Comparison of ENCODE assay signal across 8 mouse cellular contexts in the genomic region with DNA sequence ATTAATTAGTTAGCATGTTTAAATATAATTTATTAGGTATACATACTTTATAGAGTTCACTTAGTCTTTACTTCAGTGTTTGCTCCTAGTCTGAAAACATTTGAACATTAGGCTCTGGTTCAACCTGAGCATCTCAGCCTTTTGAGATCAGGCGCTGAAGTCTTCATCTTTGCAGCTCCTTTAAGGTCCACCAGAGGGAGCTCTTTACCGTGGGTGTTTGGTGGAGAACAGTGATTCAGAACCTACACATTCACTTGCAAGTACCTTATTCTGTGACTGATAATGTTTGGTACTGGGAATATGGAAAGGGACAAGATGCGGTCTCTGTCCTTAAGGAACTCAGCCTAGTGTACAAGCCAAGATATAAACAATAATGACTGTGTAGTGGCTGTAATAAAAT. TPM values are rescaled to one million over a fixed set of nuclear protein-coding genes. Genes with fewer than 3 reads are reported as not detected.
DNase-seq lines count a peak whose midpoint lies in the region; ATAC-seq lines count a peak whose summit lies in the region.
"Had no signal": no experiment of that assay in that cellular context is flagged by ENCODE, and none has a peak within 500 bp of the region (broad histone marks: within the 10 kb centered on the region; RNA-seq: fewer than 3 reads in every experiment).

No protein-coding gene starts in this region.

- WGBS in midbrain, embryonic 10.5 days = 14% methylated on average over 3 of the region's 3 CpGs
- WGBS in midbrain, embryonic 16.5 days = 9% methylated on average over 3 of the region's 3 CpGs

- no peak overlapping the region for H3K4me3 ChIP-seq in midbrain, embryonic 10.5 days
- H3K4me3 ChIP-seq in midbrain, embryonic 16.5 days (ENCODE audit: low read depth, low read length) = no peak overlapping the region
- H3K4me3 ChIP-seq: heart, embryonic 15.5 days had no signal

- ATAC-seq in midbrain, embryonic 16.5 days = no peak

- no peaks in the 10 kb centered on the region for H3K9me3 ChIP-seq in midbrain, embryonic 10.5 days (replicated peaks)
- no peaks in the 10 kb centered on the region for H3K9me3 ChIP-seq in midbrain, embryonic 16.5 days (replicated peaks; ENCODE audit: control insufficient read depth, low read length, poor library complexity, severe bottlenecking)
- H3K9me3 ChIP-seq: heart, embryonic 15.5 days had no signal

- intact Hi-C loops in heart, postnatal 36 days (cut with DNase I) = loop anchor here (1.0 kb wide), 2 partner anchors 26 to 124 kb away; no protein-coding TSS in a partner anchor
- intact Hi-C loops in left cerebral cortex, postnatal 4 days (cut with DNase I) = loop anchor here (10.0 kb wide), 1 partner anchor 122 kb away; no protein-coding TSS in a partner anchor

- no peaks in the 10 kb centered on the region; the same call in 1 of the 2 replicates for H3K27me3 ChIP-seq in midbrain, embryonic 10.5 days (ENCODE audit: low read depth, poor library complexity, severe bottlenecking)
- H3K27me3 ChIP-seq in midbrain, embryonic 16.5 days (ENCODE audit: control insufficient read depth, insufficient read depth, low read depth, low read length) = peaks cover 2% of the 10 kb centered on the region; the same call in 1 of the 2 replicates

- H3K4me2 ChIP-seq in midbrain, embryonic 16.5 days (ENCODE audit: low read length) = no peak overlapping the region
- H3K4me2 ChIP-seq: heart, embryonic 15.5 days had no signal

- no peaks in the 10 kb centered on the region for H3K36me3 ChIP-seq in midbrain, embryonic 10.5 days
- H3K36me3 ChIP-seq in midbrain, embryonic 16.5 days (ENCODE audit: control insufficient read depth, insufficient read depth, low read length) = no peaks in the 10 kb centered on the region
- H3K36me3 ChIP-seq: heart, embryonic 15.5 days had no signal

- H3K4me1 ChIP-seq in midbrain, embryonic 10.5 days = no peaks in the 10 kb centered on the region
- no peaks in the 10 kb centered on the region for H3K4me1 ChIP-seq in midbrain, embryonic 16.5 days (ENCODE audit: control insufficient read depth, insufficient read depth, low read length)
- H3K4me1 ChIP-seq: heart, embryonic 15.5 days had no signal

- no peak overlapping the region for H3K9ac ChIP-seq in midbrain, embryonic 16.5 days (ENCODE audit: low read depth, low read length)
- H3K9ac ChIP-seq: heart, embryonic 15.5 days had no signal

- DNase-seq in midbrain, embryonic 10.5 days (ENCODE audit: low spot score) = peak; percentile 58
- peak; percentile 75 for DNase-seq in NIH3T3 (ENCODE audit: low read depth)
- DNase-seq in cerebellum, adult 18-20 months = peak; percentile 70 to 80
- DNase-seq in heart, postnatal 36 days = peak; percentile 44 to 53
- peak; percentile 21 for DNase-seq in left cerebral cortex, postnatal 4 days
- DNase-seq in right cerebral cortex, adult 18-20 months = peak; percentile 51

- H3K27ac ChIP-seq in midbrain, embryonic 10.5 days (replicated peaks) = no peak overlapping the region
- H3K27ac ChIP-seq in midbrain, embryonic 16.5 days (ENCODE audit: low read length) = no peak overlapping the region
- H3K27ac ChIP-seq: heart, embryonic 15.5 days had no signal

RNA-seq across cellular contexts. Expression of gene Cd3e, which starts 13.4 kb away (rescaled TPM):
- not detected in 2 replicates for polyA plus RNA-seq in midbrain, embryonic 10.5 days (2016; fragmentation: Nextera tagmentation; extraction: Ambion mirVana)
- 0.07 TPM in 1 of 2 replicates, not detected in the other for polyA plus RNA-seq in midbrain, embryonic 16.5 days (2015; fragmentation: Nextera tagmentation; extraction: Ambion mirVana)
- under 1 TPM; 0.47 to 0.60 TPM for total RNA-seq in heart, postnatal 36 days (2021)
- not detected for total RNA-seq in left cerebral cortex, postnatal 4 days (2021)

RNA-seq across cellular contexts. Expression of gene Mpzl2, which starts 16.8 kb away (rescaled TPM):
- 0.87 and 1.0 TPM in 2 replicates for polyA plus RNA-seq in midbrain, embryonic 10.5 days (2016; fragmentation: Nextera tagmentation; extraction: Ambion mirVana)
- 1.4 TPM in 2 replicates for polyA plus RNA-seq in midbrain, embryonic 16.5 days (2015; fragmentation: Nextera tagmentation; extraction: Ambion mirVana)
- total RNA-seq in heart, postnatal 36 days (2021) = 1 to 10 TPM in 1 of 2 experiments, under 1 TPM in 1; 0.76 to 1.2 TPM
- 1 to 10 TPM; 1.3 to 1.5 TPM for total RNA-seq in left cerebral cortex, postnatal 4 days (2021)

RNA-seq across cellular contexts. Expression of gene Mpzl3, which starts 32.2 kb away (rescaled TPM):
- 2.4 and 3.5 TPM in 2 replicates for polyA plus RNA-seq in midbrain, embryonic 10.5 days (2016; fragmentation: Nextera tagmentation; extraction: Ambion mirVana)
- 0.75 and 1.2 TPM in 2 replicates for polyA plus RNA-seq in midbrain, embryonic 16.5 days (2015; fragmentation: Nextera tagmentation; extraction: Ambion mirVana)
- total RNA-seq in heart, postnatal 36 days (2021) = 1 to 10 TPM; 1.4 to 1.5 TPM
- 1 to 10 TPM; 1.7 to 2.1 TPM for total RNA-seq in left cerebral cortex, postnatal 4 days (2021)

RNA-seq across cellular contexts. Expression of gene Cd3d, which starts 41.2 kb away (rescaled TPM):
- not detected in 2 replicates for polyA plus RNA-seq in midbrain, embryonic 10.5 days (2016; fragmentation: Nextera tagmentation; extraction: Ambion mirVana)
- polyA plus RNA-seq in midbrain, embryonic 16.5 days (2015; fragmentation: Nextera tagmentation; extraction: Ambion mirVana) = not detected in 2 replicates
- total RNA-seq in heart, postnatal 36 days (2021) = under 1 TPM in 1 of 2 experiments, not detected in 1; 0.35 TPM
- not detected for total RNA-seq in left cerebral cortex, postnatal 4 days (2021)

RNA-seq across cellular contexts. Expression of gene Cd3g, which starts 42.6 kb away (rescaled TPM):
- polyA plus RNA-seq in midbrain, embryonic 10.5 days (2016; fragmentation: Nextera tagmentation; extraction: Ambion mirVana) = not detected in 2 replicates
- polyA plus RNA-seq in midbrain, embryonic 16.5 days (2015; fragmentation: Nextera tagmentation; extraction: Ambion mirVana) = not detected in 2 replicates
- not detected for total RNA-seq in heart, postnatal 36 days (2021)
- not detected for total RNA-seq in left cerebral cortex, postnatal 4 days (2021)

Comparison
In these comparisons a context has a peak if more than half of its experiments do, and no peak if none do; other contexts are left out.
1. DNase-seq: peak in every context shown above with its lines; median percentile 75 in NIH3T3; 75 in cerebellum, adult 18-20 months; 58 in midbrain, embryonic 10.5 days; 51 in right cerebral cortex, adult 18-20 months; 48 in heart, postnatal 36 days; 21 in left cerebral cortex, postnatal 4 days.